Mouse (Mus musculus): ENCODE measurements around the gene Serinc4. TPM values are rescaled to one million over a fixed set of nuclear protein-coding genes. Genes with fewer than 3 reads are reported as not detected.

Gene Serinc4
- total RNA-seq, 2 experiments from 2014 or later = 0.20 to 0.26 TPM

- DNase-seq (ENCODE audit: low spot score in 2 of 2) = peak in 1 of 2 experiments; percentile 47
Measured at GRCm38 (mm10) chr2:121448136-121448535, 8.4 kb downstream of the Serinc4 start.

DNA sequence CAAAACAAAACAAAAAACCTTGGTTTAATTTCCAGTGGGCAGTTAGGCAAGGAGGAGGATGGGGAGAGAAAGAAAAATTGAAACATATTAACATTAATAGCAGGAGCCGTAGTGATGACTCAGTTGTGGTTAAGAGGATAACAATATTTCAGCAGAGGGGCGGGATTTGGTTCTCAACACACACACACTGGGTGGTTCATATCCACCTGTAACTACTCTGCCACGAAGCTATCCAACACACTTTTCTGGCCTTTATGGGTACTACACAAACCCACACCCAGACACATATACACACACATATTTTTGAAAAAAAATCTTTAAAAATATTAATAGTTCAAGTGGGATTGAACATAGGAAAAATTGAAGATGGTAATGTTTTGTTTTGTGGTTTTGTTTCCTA is 9.6 kb downstream of the Serinc4 start:
- DNase-seq (ENCODE audit: low spot score in 2 of 2) = no peak

DNA sequence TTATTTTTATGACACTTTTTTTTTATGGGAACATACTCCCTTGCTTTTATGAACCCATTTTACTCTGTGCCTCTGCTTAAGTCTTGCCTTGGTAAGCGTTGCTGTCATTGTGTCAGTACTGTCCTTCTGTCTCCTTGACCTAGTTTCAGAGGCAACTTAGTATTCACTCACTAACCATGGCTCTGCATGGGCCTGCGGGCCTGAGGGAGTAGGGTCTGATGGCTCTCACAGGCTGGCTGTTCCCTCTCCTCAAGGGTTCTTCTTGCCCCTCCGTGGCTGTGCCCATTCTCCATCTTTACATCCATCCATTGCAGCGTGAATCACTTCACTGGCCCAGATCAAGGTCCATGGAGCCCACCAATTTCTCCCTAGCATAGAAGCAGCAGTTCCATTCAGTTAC is 10.1 kb downstream of the Serinc4 start:
- no peak for DNase-seq (ENCODE audit: low spot score in 2 of 2)

DNA sequence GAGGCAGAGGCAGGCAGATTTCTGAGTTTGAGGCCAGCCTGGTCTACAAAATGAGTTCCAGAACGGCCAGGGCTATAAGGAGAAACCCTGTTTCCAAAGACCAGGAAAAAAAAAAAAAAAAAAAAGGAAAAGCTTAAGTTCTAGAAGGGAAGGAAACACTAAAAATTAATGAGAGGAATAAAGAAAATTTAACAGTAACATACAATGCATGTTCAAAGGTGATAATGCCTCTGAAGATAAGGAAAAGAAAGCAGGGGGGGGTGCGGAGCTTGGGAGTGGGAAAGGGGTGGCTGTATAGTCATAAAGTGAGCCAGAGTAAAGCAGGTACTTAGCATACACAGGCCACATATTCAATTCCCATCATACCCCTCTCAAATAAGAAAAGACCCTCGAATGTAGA is 11.5 kb downstream of the Serinc4 start:
- no peak for DNase-seq (ENCODE audit: low spot score in 2 of 2)

DNA sequence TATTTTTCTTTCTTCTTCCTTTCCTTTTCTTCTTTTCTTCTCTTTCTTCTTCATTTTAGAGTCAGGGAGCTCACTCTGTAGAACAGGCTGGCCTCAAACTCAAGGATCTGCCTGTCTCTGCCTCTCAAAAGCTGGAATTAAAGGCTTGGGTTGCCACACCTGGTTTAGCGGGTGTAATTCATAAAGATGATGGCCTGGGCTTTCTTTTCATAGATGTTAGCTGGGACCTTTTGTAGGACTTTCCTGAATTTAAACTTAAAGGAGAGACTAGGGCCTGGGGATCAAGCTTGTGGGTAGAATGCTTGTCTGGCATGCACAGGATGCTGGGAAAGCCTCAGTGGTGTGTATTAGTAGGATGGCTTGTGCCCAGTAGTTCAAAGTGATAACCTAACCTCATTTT is 12.4 kb downstream of the Serinc4 start, which contains the start of gene Ell3:
Gene Ell3, minus strand, starts transcription at position 101 of the 400 bp plus-strand sequence.
- no peak for DNase-seq (ENCODE audit: low spot score in 2 of 2)

- no peak for DNase-seq (ENCODE audit: low spot score in 2 of 2)
Measured at GRCm38 (mm10) chr2:121443068-121443349, 13.6 kb downstream of the Serinc4 start.

GRCm38 (mm10) chr2:121442259-121443067 is 14.1 kb downstream of the Serinc4 start:
- peak in 1 of 2 experiments; percentile 38 for DNase-seq (ENCODE audit: low spot score in 2 of 2)

- DNase-seq (ENCODE audit: low spot score in 2 of 2) = no peak
Measured at GRCm38 (mm10) chr2:121441800-121442199, 14.8 kb downstream of the Serinc4 start.

GRCm38 (mm10) chr2:121440834-121441605 is 15.6 kb downstream of the Serinc4 start:
- no peak for DNase-seq (ENCODE audit: low spot score in 2 of 2)

DNA sequence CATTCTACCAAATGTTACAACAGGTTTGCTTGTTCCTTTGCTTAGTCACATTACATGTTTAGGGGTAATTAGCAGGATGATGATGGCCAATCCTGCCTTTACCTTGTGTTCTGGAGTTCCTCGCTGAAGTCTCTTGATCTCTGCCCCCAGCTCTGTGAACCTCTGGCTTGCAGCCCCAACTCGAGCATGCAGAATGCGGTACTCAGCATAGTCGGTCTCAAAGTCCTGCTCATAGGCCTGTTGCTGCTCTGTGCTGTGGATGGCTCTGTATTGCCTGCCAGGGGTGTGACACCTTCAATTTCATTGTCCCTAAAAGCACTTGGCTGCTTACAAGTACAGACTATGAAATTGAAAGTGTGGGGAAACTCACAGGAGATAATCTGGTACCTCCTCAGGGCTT is 16.8 kb downstream of the Serinc4 start:
- no peak for DNase-seq (ENCODE audit: low spot score in 2 of 2)

DNA sequence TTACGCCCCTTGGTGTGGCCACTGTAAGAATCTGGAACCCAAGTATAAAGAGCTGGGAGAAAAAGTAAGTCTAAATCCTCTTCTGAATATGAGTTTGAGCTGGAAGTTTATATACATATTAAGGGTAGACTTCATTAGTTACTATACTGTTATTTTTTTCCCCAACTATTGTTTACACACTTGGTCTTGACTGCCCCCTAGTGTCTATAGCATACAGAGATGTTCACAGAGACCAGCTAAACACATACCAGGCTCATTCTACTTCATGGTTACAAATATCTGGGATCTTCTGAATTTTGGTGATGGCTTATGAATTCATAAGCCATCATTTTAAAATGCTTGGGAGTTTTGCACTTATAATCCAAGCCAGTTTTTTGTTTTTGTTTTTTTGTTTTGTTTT is 21.7 kb downstream of the Serinc4 start:
- no peak for DNase-seq (ENCODE audit: low spot score in 2 of 2)

DNA sequence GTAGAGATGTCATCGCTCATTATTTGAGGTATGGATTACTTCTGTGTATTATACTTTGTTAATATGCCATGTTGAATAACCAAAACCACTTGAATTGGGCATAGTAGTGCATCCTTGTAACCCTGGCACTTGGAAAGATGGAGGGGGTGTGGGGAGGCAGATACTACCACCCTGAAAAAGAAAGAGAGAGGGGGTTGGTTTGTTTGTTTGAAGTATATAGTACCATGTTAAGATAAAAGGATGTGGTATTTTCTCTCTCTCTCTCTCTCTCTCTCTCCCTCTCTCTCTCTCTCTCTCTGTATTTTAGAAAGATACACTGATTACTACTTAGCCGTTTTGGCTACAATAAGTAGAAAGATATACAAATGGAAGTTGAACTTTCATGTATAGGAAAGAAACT is 30.7 kb downstream of the Serinc4 start:
- no peak for DNase-seq (ENCODE audit: low spot score in 2 of 2)

DNA sequence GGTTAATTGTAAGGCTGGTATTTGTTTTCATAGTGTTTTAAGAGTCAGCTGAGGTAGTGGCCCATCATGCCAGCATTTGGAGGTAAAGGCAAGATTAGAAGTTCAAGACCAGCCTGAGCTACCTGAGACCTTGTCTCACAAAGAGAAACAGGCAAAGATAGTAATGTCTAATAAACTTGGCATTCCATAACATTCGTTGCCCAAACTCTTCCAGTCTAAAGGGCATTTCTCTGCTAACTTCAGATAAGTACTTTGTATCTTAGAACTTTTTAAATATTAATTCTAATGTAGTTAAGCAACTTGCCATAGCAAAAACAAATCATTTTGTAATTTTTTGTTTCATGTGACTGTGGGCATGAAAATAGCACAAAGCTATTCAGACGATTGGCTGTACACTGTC is 33.4 kb downstream of the Serinc4 start:
- DNase-seq (ENCODE audit: low spot score in 2 of 2) = no peak

- DNase-seq (ENCODE audit: low spot score in 2 of 2) = no peak
Measured at GRCm38 (mm10) chr2:121418476-121418875, 38.1 kb downstream of the Serinc4 start.

- DNase-seq (ENCODE audit: low spot score in 2 of 2) = no peak
Measured at GRCm38 (mm10) chr2:121416356-121416755, 40.2 kb downstream of the Serinc4 start.

DNA sequence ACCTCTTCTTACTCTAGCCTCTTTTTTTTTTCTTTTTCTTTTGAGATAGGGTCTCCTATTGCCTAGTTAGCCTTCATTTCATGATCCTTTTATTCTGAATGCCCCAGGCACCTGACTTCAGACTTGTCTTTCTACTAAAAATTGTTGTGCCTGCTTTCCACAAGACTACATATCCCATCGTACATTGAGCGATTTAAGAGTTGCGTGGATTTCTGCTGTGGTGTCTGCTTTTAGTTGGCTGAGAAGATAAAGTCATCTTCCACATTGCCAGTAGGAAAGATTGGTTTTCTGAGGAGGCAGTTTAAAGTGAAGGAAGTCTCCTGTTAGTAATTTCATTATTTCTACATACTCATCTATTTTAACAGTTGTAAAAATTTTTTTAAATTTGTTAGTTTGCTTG is 41.0 kb downstream of the Serinc4 start:
- DNase-seq (ENCODE audit: low spot score in 2 of 2) = no peak

- DNase-seq (ENCODE audit: low spot score in 2 of 2) = no peak
Measured at GRCm38 (mm10) chr2:121415103-121415502, 41.5 kb downstream of the Serinc4 start.

DNA sequence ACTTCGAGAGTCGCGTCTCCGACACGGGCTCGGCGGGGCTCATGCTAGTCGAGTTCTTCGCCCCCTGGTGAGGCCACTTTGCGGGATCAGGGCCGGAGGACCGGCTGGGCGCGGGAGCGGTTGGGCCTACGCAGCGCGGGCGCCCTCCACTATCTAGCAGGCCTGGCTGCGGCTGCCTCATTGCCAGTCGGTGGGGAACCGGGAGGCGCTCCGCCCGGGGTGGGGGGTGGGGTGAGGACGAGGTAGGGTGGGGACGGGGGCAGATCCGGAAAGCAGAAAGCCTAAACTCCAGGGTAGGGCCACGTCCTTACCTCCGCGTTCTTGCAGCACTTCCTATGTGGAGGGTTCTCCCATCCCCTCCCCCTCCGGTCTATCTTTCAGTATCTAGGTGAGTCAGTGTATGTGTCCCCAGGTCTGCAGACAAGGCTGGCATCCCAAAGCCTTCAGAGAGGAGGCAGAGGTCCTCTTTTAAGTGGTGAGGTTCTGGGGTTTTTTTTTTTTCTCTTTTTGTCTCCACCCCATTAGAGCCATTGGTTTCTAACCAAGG is 42.4 kb downstream of the Serinc4 start:
- peak in 1 of 2 experiments; percentile 21 for DNase-seq (ENCODE audit: low spot score in 2 of 2)

- peak; percentile 95 to 98 for DNase-seq (ENCODE audit: low spot score in 2 of 2)
Measured at GRCm38 (mm10) chr2:121413387-121414042, 43.1 kb downstream of the Serinc4 start, which contains the start of the genes Pdia3 and Catsper2. Gene Pdia3 (plus strand): TSS chr2:121413775. Gene Catsper2 (minus strand): TSS chr2:121413792.

DNA sequence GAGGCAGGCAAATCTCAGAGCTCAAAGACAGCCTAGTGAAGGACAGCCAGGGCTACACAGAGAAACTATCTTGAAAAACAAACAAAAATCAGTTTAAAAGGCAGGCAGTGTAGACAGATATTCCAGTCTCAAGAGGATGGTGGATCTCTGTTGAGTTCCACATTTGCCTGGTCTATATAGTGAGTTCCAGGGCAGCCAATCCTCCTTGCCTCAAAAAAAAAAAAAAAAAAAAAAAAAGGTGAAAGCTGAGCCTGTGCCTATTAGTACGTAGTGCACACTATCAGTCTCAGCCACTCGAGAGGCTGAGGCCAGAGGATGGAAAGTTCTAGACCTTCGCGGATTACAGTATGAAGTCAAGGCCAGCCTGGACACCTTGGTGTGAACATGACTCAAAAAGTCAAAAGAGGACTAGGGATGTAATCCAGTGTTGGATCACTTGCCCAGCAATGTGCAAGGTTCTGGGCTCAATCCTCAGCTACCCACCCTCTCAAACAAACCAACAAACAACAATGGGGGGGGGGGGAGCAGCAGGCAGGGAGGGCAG is 43.7 kb downstream of the Serinc4 start:
- peak in 1 of 2 experiments; percentile 23 for DNase-seq (ENCODE audit: low spot score in 2 of 2)

- DNase-seq (ENCODE audit: low spot score in 2 of 2) = no peak
Measured at GRCm38 (mm10) chr2:121408160-121408559, 48.4 kb downstream of the Serinc4 start.
